Mouse (Mus musculus): ENCODE measurements at regions not wholly inside any gene's neighbourhood (a gene's known extent, or its start where the extent isn't known, plus 50 kb on each side); places are given as distances from the start of the nearest gene placed in this dataset.
"Not testable (repeated sequence)": the region's sequence is repeated elsewhere in the genome, so short reads cannot be mapped to it uniquely, and the experiment has no call there.

- Histone ChIP-seq H3K4me3 (replicated peaks; ENCODE audit: insufficient read depth, low read depth, low read length) (no peak overlapping the region), H3K4me1 (ENCODE audit: control insufficient read depth, insufficient read depth, low read length) (no peaks in the 10 kb centered on the region), H3K27me3 (ENCODE audit: control insufficient read depth, insufficient read depth, low read length) (no peaks in the 10 kb centered on the region), H3K27ac (ENCODE audit: insufficient read depth, low read length) (no peak overlapping the region)
- WGBS: 72% methylated on average over 2 of the region's 2 CpGs
- DNase-seq: no peak
- TF ChIP-seq POLR2A (IDR thresholded peaks at IDR 0.05; ENCODE audit: borderline replicate concordance, insufficient read depth, low read length) (no peak), CTCF (IDR thresholded peaks at IDR 0.05; ENCODE audit: borderline replicate concordance, insufficient read depth, low read depth, low read length) (no peak)
These were observed 203.9 kb upstream of the Kcnj3 start for GRCm38 (mm10) chr2:55231841-55232240.

GRCm38 (mm10) chr2:55253134-55253533 is 182.6 kb upstream of the Kcnj3 start:
- H3K27me3 ChIP-seq (ENCODE audit: control insufficient read depth, insufficient read depth, low read length): no peaks in the 10 kb centered on the region
- H3K4me1 ChIP-seq (ENCODE audit: control insufficient read depth, insufficient read depth, low read length): no peaks in the 10 kb centered on the region
- H3K4me3 ChIP-seq (replicated peaks; ENCODE audit: insufficient read depth, low read depth, low read length): no peak overlapping the region
- DNase-seq: no peak
- no peak overlapping the region for H3K27ac ChIP-seq (ENCODE audit: insufficient read depth, low read length)
- TF ChIP-seq CTCF (IDR thresholded peaks at IDR 0.05; ENCODE audit: borderline replicate concordance, insufficient read depth, low read depth, low read length) (no peak), POLR2A (IDR thresholded peaks at IDR 0.05; ENCODE audit: borderline replicate concordance, insufficient read depth, low read length) (no peak)

GRCm38 (mm10) chr2:55262721-55263278 is 173.0 kb upstream of the Kcnj3 start:
- Histone ChIP-seq H3K4me1 (ENCODE audit: control insufficient read depth, insufficient read depth, low read length) (no peaks in the 10 kb centered on the region), H3K4me3 (replicated peaks; ENCODE audit: insufficient read depth, low read depth, low read length) (no peak overlapping the region), H3K27me3 (ENCODE audit: control insufficient read depth, insufficient read depth, low read length) (no peaks in the 10 kb centered on the region), H3K27ac (ENCODE audit: insufficient read depth, low read length) (no peak overlapping the region)
- TF ChIP-seq POLR2A (IDR thresholded peaks at IDR 0.05; ENCODE audit: borderline replicate concordance, insufficient read depth, low read length): no peak
- TF ChIP-seq CTCF (IDR thresholded peaks at IDR 0.05; ENCODE audit: borderline replicate concordance, insufficient read depth, low read depth, low read length): no peak
- no peak for DNase-seq
- 72% methylated on average over 1 of the region's 1 CpGs for WGBS

GRCm38 (mm10) chr2:55263847-55264449 is 171.8 kb upstream of the Kcnj3 start:
- H3K27ac ChIP-seq (ENCODE audit: insufficient read depth, low read length): no peak overlapping the region
- no peak for DNase-seq
- no peaks in the 10 kb centered on the region for H3K27me3 ChIP-seq (ENCODE audit: control insufficient read depth, insufficient read depth, low read length)
- no peak overlapping the region for H3K4me3 ChIP-seq (replicated peaks; ENCODE audit: insufficient read depth, low read depth, low read length)
- no peaks in the 10 kb centered on the region for H3K4me1 ChIP-seq (ENCODE audit: control insufficient read depth, insufficient read depth, low read length)
- 78% methylated on average over 2 of the region's 2 CpGs for WGBS
- no peak for TF ChIP-seq CTCF (IDR thresholded peaks at IDR 0.05; ENCODE audit: borderline replicate concordance, insufficient read depth, low read depth, low read length)
- TF ChIP-seq POLR2A (IDR thresholded peaks at IDR 0.05; ENCODE audit: borderline replicate concordance, insufficient read depth, low read length): no peak

- TF ChIP-seq CTCF (IDR thresholded peaks at IDR 0.05; ENCODE audit: borderline replicate concordance, insufficient read depth, low read depth, low read length): peak; percentile 71; the same call in 1 of the 2 replicates
- TF ChIP-seq POLR2A (IDR thresholded peaks at IDR 0.05; ENCODE audit: borderline replicate concordance, insufficient read depth, low read length): no peak
- Histone ChIP-seq H3K4me3 (replicated peaks; ENCODE audit: insufficient read depth, low read depth, low read length) (no peak overlapping the region), H3K27ac (ENCODE audit: insufficient read depth, low read length) (no peak overlapping the region), H3K4me1 (ENCODE audit: control insufficient read depth, insufficient read depth, low read length) (no peaks in the 10 kb centered on the region), H3K27me3 (ENCODE audit: control insufficient read depth, insufficient read depth, low read length) (no peaks in the 10 kb centered on the region)
- DNase-seq: peak; percentile 28 to 35
These were observed 129.4 kb upstream of the Kcnj3 start for GRCm38 (mm10) chr2:55306387-55306786.

GRCm38 (mm10) chr2:55315627-55316026 is 120.1 kb upstream of the Kcnj3 start:
- Histone ChIP-seq H3K27me3 (ENCODE audit: control insufficient read depth, insufficient read depth, low read length) (no peaks in the 10 kb centered on the region), H3K4me1 (ENCODE audit: control insufficient read depth, insufficient read depth, low read length) (no peaks in the 10 kb centered on the region), H3K27ac (ENCODE audit: insufficient read depth, low read length) (no peak overlapping the region), H3K4me3 (replicated peaks; ENCODE audit: insufficient read depth, low read depth, low read length) (no peak overlapping the region)
- 7% methylated on average over 3 of the region's 3 CpGs for WGBS
- TF ChIP-seq CTCF (IDR thresholded peaks at IDR 0.05; ENCODE audit: borderline replicate concordance, insufficient read depth, low read depth, low read length) (no peak), POLR2A (IDR thresholded peaks at IDR 0.05; ENCODE audit: borderline replicate concordance, insufficient read depth, low read length) (no peak)
- DNase-seq: peak; percentile 17 to 67

GRCm38 (mm10) chr2:55354061-55354460 is 81.7 kb upstream of the Kcnj3 start:
- not testable (repeated sequence) for H3K4me1 ChIP-seq (ENCODE audit: control insufficient read depth, insufficient read depth, low read length); H3K4me3 ChIP-seq (replicated peaks; ENCODE audit: insufficient read depth, low read depth, low read length); H3K27ac ChIP-seq (ENCODE audit: insufficient read depth, low read length); DNase-seq; H3K27me3 ChIP-seq (ENCODE audit: control insufficient read depth, insufficient read depth, low read length)
- WGBS: 95% methylated on average over 5 of the region's 5 CpGs
